Mouse (Mus musculus): ENCODE data around the gene Chil1. TPM values are rescaled to one million over a fixed set of nuclear protein-coding genes. Genes with fewer than 3 reads are reported as not detected.

The Chil1 gene
- polyA plus RNA-seq, 1 experiment from 2014 or later = 4.9 TPM

DNA sequence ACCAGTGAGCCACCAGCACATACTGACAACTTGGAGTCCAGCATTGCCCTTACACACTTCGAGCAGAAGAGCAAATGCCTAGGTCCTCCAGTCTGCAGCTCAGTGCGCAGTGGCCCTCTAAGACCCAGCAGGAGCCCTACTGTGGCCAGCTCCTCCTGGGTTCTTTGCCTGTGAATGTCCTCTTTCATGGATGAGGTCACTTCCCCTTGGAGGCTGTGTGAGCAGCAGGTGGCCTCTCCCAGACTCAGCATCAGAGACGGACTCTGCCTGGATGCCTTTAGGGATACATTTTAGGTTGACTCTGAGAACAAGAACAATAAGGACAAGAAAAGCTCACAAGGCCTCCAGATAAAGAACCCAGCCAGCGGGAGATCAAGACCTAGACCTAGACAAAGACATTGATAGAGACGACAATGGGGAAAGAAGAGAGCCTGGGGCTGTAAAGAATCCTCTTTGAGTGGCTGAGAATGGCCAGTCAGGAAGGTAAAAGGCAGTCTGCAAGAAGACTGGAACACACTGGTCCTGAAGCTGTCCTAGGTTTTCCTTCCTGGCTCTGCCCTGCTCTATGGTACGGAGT lies 28.3 kb downstream of the Chil1 start:
- H3K4me3 ChIP-seq (replicated peaks; ENCODE audit: low read length) = no peak overlapping the region
- no peaks in the 10 kb centered on the region for H3K27me3 ChIP-seq (ENCODE audit: control insufficient read depth, insufficient read depth, low read length)
- no peaks in the 10 kb centered on the region for H3K36me3 ChIP-seq (ENCODE audit: control insufficient read depth, insufficient read depth, low read length)
- WGBS = 72% methylated on average over 6 of the region's 6 CpGs
- no peak for ATAC-seq (ENCODE audit: insufficient read depth, low FRiP score)
- 0 out of 2 replicates have a peak, but pooled peaks cover 5% of the 10 kb centered on the region for H3K4me1 ChIP-seq (ENCODE audit: control insufficient read depth, insufficient read depth, low read length)
- H3K27ac ChIP-seq (ENCODE audit: low read length) = no peak overlapping the region
- no peak overlapping the region for H3K9ac ChIP-seq (ENCODE audit: low read length)
- H3K9me3 ChIP-seq (replicated peaks; ENCODE audit: control insufficient read depth, low read length) = no peaks in the 10 kb centered on the region
- H3K4me2 ChIP-seq (ENCODE audit: low read depth, low read length) = no peak overlapping the region

DNA sequence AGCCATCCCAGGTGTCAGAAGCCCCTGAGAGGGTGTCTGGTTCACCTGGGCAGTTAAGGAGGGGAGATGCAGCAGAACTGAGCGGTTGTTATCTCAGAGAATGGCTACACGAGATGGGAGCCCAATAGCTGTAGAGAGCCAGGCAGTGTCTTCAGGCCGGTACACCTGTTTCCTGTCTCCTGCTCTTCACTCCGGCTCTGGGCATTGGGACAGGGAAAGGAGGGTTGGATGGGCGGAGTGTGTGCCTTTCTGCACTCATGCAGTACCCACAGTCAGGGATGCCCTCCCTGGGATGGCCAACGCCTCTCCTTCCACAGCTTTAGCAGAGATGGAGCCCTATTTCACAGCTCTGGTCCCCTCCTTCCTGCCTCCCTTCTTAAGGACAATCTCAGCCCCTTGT lies 29.1 kb downstream of the Chil1 start:
- Histone ChIP-seq H3K9me3 (replicated peaks; ENCODE audit: control insufficient read depth, low read length) (no peaks in the 10 kb centered on the region), H3K27me3 (ENCODE audit: control insufficient read depth, insufficient read depth, low read length) (no peaks in the 10 kb centered on the region), H3K9ac (ENCODE audit: low read length) (no peak overlapping the region), H3K4me1 (ENCODE audit: control insufficient read depth, insufficient read depth, low read length) (0 out of 2 replicates have a peak, but pooled peaks cover 6% of the 10 kb centered on the region), H3K4me3 (replicated peaks; ENCODE audit: low read length) (no peak overlapping the region), H3K36me3 (ENCODE audit: control insufficient read depth, insufficient read depth, low read length) (no peaks in the 10 kb centered on the region), H3K27ac (ENCODE audit: low read length) (no peak overlapping the region), H3K4me2 (ENCODE audit: low read depth, low read length) (no peak overlapping the region)
- 53% methylated on average over 6 of the region's 6 CpGs for WGBS
- ATAC-seq (ENCODE audit: insufficient read depth, low FRiP score) = no peak

DNA sequence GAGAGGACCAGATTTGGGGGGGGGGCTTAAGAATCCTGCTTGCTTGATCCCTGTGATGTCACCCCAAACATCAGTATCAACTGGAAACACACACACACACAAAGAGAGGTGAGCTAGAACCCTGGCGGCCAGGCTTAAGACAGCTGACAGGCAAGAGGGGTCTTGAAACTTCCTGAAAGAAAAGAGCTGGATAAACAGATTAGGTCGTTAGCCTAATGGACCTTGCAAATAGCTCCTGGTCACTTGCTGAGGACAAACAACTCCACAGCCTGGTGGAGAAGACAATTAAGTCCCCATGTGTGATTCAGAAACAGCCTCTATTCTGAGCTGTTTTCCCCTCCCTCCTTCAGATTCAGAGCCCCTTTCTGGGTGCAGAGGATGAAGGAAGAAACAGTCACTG lies 29.7 kb downstream of the Chil1 start:
- Histone ChIP-seq H3K36me3 (ENCODE audit: control insufficient read depth, insufficient read depth, low read length) (no peaks in the 10 kb centered on the region), H3K4me1 (ENCODE audit: control insufficient read depth, insufficient read depth, low read length) (0 out of 2 replicates have a peak, but pooled peaks cover 7% of the 10 kb centered on the region), H3K4me2 (ENCODE audit: low read depth, low read length) (no peak overlapping the region), H3K27ac (ENCODE audit: low read length) (no peak overlapping the region), H3K27me3 (ENCODE audit: control insufficient read depth, insufficient read depth, low read length) (no peaks in the 10 kb centered on the region), H3K4me3 (replicated peaks; ENCODE audit: low read length) (no peak overlapping the region), H3K9ac (ENCODE audit: low read length) (no peak overlapping the region), H3K9me3 (replicated peaks; ENCODE audit: control insufficient read depth, low read length) (no peaks in the 10 kb centered on the region)
- 25% methylated on average over 2 of the region's 2 CpGs for whole genome bisulfite sequencing
- no peak for ATAC-seq (ENCODE audit: insufficient read depth, low FRiP score)

DNA sequence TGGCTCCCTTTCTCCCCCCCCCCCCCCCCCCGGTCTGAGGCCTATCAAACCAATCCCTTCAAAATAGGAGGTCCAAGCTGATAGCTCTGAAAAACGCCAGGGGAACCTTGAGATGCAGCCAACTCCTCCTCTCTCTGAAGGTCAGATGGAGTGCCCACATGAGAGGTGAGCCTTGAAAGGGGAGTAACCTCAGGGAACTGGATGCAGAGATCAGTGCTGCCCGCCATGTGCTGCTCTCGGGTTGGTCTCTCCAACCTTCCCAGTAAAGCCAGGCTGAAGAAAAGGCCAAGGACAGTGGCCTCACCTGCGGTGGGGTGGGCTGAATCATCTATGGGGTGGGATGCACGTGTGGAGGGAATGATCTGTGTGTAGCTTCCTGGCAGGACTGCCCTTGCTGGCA lies 30.4 kb downstream of the Chil1 start:
- no peak overlapping the region for H3K4me2 ChIP-seq (ENCODE audit: low read depth, low read length)
- H3K27me3 ChIP-seq (ENCODE audit: control insufficient read depth, insufficient read depth, low read length) = no peaks in the 10 kb centered on the region
- no peaks in the 10 kb centered on the region for H3K9me3 ChIP-seq (replicated peaks; ENCODE audit: control insufficient read depth, low read length)
- no peak overlapping the region for H3K4me3 ChIP-seq (replicated peaks; ENCODE audit: low read length)
- H3K36me3 ChIP-seq (ENCODE audit: control insufficient read depth, insufficient read depth, low read length) = no peaks in the 10 kb centered on the region
- no peak overlapping the region for H3K9ac ChIP-seq (ENCODE audit: low read length)
- WGBS = 75% methylated on average over 6 of the region's 6 CpGs
- H3K4me1 ChIP-seq (ENCODE audit: control insufficient read depth, insufficient read depth, low read length) = 0 out of 2 replicates have a peak, but pooled peaks cover 7% of the 10 kb centered on the region
- ATAC-seq (ENCODE audit: insufficient read depth, low FRiP score) = no peak
- H3K27ac ChIP-seq (ENCODE audit: low read length) = no peak overlapping the region

DNA sequence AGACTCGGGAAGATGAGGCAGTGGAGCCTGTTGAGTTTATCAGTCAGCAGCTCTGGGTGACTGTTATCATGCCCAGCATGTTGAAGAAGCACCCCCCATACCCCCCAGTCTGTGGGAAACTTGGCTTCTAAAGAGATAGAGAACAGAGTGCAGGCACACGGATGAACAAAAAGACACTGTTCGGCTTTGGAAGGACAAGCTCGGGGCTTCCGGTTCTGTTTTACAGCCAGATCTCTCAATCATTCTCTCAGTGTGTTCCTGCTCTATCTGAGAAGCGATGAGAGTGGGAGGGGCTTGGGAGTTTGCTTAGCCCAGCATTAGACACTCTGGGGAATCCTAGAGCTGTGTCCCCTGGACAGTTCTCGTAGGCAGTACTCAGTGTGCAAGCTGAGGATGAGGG lies 31.4 kb downstream of the Chil1 start:
- H3K4me1 ChIP-seq (ENCODE audit: control insufficient read depth, insufficient read depth, low read length) = 0 out of 2 replicates have a peak, but pooled peaks cover 7% of the 10 kb centered on the region
- no peak for ATAC-seq (ENCODE audit: insufficient read depth, low FRiP score)
- WGBS = 54% methylated on average over 7 of the region's 7 CpGs

DNA sequence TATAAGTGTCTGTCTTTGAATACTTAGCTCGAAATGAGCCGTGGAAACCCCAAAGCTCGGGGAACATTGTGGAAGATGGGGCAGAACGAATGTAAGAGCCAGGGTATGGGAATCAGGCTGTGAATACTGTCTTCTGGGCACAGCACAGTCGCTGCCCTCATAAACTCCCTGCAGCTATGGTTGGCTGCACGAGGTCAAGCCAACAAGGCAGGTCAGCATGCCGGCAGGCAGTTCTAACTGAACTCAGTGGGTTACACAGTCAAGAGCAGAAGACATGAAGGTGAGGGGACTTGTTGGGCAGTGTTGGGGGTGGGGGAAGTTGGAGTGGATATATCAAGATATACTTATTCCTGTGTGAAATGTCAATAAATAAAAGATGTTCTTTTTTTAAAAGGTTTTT lies 33.1 kb downstream of the Chil1 start:
- Histone ChIP-seq H3K4me1 (ENCODE audit: control insufficient read depth, insufficient read depth, low read length) (0 out of 2 replicates have a peak, but pooled peaks cover 7% of the 10 kb centered on the region), H3K27ac (ENCODE audit: low read length) (no peak overlapping the region), H3K9ac (ENCODE audit: low read length) (no peak overlapping the region), H3K27me3 (ENCODE audit: control insufficient read depth, insufficient read depth, low read length) (no peaks in the 10 kb centered on the region), H3K9me3 (replicated peaks; ENCODE audit: control insufficient read depth, low read length) (no peaks in the 10 kb centered on the region), H3K36me3 (ENCODE audit: control insufficient read depth, insufficient read depth, low read length) (no peaks in the 10 kb centered on the region), H3K4me3 (replicated peaks; ENCODE audit: low read length) (no peak overlapping the region), H3K4me2 (ENCODE audit: low read depth, low read length) (no peak overlapping the region)
- ATAC-seq (ENCODE audit: insufficient read depth, low FRiP score) = no peak
- WGBS = 60% methylated on average over 7 of the region's 7 CpGs

More for the DNA sequence above, 31.4 kb downstream of the Chil1 start:
- Histone ChIP-seq H3K4me3 (replicated peaks; ENCODE audit: low read length) (no peak overlapping the region), H3K27ac (ENCODE audit: low read length) (peak overlapping the region; percentile 8; the same call in 1 of the 2 replicates), H3K9me3 (replicated peaks; ENCODE audit: control insufficient read depth, low read length) (no peaks in the 10 kb centered on the region), H3K9ac (ENCODE audit: low read length) (no peak overlapping the region), H3K27me3 (ENCODE audit: control insufficient read depth, insufficient read depth, low read length) (no peaks in the 10 kb centered on the region), H3K36me3 (ENCODE audit: control insufficient read depth, insufficient read depth, low read length) (no peaks in the 10 kb centered on the region), H3K4me2 (ENCODE audit: low read depth, low read length) (no peak overlapping the region)

DNA sequence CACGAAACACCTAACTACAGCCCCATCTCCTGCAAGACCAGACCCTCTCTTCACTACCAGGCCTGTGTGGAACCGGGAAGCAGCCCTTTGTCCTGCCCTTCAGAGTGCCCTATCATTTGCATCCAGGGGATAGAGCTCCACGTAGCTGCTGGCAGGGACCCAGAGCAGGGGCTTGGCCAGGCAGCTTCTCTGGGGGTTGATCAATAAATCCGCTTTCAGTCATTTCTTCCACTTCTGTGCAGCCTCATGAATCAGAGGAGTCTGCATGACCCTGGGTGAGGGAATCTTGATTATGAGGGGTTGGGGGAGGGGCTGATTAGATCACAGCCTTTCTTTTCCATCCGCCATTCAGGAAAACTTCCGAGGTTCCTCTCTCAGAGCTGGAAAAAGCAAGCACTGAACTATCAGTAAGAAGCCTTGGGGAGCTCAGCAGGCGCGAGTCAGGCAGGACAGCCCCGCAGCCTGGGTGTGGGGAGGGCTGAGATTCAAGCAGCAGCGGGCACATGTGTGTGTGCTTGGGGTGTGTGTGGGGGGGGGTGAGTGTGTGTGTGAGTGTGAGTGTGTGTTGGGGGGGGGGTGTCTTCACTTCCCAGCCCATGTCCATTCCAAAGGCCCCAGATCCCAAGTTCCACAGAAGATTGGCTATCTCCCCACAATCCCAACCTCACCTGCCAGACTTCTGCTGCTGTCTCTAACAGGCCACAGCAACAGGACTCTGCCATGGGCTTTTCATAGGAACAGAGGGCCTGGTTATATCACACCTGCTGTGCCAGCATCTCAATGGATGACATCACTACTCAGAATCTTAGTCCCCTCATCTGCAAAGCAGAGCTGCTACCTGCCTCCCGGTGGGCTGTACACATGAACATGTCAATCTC lies 34.0 kb downstream of the Chil1 start:
- Histone ChIP-seq H3K4me1 (ENCODE audit: control insufficient read depth, insufficient read depth, low read length) (0 out of 2 replicates have a peak, but pooled peaks cover 7% of the 10 kb centered on the region), H3K4me3 (replicated peaks; ENCODE audit: low read length) (no peak overlapping the region), H3K27ac (ENCODE audit: low read length) (no peak overlapping the region), H3K9ac (ENCODE audit: low read length) (no peak overlapping the region), H3K9me3 (replicated peaks; ENCODE audit: control insufficient read depth, low read length) (no peaks in the 10 kb centered on the region), H3K4me2 (ENCODE audit: low read depth, low read length) (no peak overlapping the region), H3K36me3 (ENCODE audit: control insufficient read depth, insufficient read depth, low read length) (no peaks in the 10 kb centered on the region), H3K27me3 (ENCODE audit: control insufficient read depth, insufficient read depth, low read length) (no peaks in the 10 kb centered on the region)
- no peak for ATAC-seq (ENCODE audit: insufficient read depth, low FRiP score)
- WGBS = 45% methylated on average over 11 of the region's 11 CpGs

DNA sequence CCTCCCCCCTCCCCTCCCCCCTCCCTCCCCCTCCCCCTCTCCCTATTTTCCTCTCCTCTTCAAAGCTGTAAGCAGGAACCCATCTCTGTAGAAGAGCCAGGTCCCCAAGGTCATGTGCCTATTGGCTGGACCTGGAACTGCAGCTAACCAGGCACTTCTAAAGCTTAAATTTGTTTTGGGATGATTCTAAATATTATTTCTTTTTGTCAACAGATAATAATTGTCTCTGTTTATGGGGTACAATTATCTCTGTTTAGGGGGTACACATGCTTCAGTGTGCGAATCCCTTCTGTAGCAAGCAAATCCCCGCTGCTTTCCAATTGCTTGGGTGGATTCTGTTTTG lies 34.6 kb downstream of the Chil1 start:
- Histone ChIP-seq H3K4me2 (ENCODE audit: low read depth, low read length) (0 out of 2 replicates have a peak overlapping the region, but pooled peaks have one; percentile 7), H3K9ac (ENCODE audit: low read length) (no peak overlapping the region), H3K36me3 (ENCODE audit: control insufficient read depth, insufficient read depth, low read length) (no peaks in the 10 kb centered on the region), H3K9me3 (replicated peaks; ENCODE audit: control insufficient read depth, low read length) (no peaks in the 10 kb centered on the region), H3K4me1 (ENCODE audit: control insufficient read depth, insufficient read depth, low read length) (0 out of 2 replicates have a peak, but pooled peaks cover 2% of the 10 kb centered on the region), H3K27ac (ENCODE audit: low read length) (peak overlapping the region; percentile 73), H3K4me3 (replicated peaks; ENCODE audit: low read length) (no peak overlapping the region), H3K27me3 (ENCODE audit: control insufficient read depth, insufficient read depth, low read length) (no peaks in the 10 kb centered on the region)
- no peak for ATAC-seq (ENCODE audit: insufficient read depth, low FRiP score)
- WGBS = 83% methylated on average over 2 of the region's 2 CpGs

DNA sequence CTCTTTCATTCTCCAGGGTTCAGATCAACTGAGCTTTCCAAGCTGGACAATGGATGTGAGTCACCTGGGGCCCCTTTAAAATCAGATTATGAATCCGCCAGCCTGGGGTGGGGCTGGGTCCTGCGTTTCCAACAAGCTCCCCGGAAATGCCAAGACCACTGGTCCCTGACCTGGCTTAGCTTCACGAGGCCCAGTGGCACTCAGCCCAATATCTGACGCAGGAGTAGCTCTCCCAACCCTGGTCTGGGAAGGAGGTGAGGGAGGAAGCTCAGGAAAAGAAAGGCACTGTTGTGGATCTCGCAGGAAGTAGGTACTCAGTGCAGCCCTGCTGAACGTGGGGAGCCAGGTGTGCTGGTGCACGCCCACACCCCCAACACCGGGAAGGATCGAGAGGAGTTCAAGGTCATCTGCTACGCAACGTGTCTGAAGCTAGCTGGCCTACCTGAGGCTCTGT lies 35.1 kb downstream of the Chil1 start:
- Histone ChIP-seq H3K27ac (ENCODE audit: low read length) (peak overlapping the region; percentile 73), H3K4me3 (replicated peaks; ENCODE audit: low read length) (no peak overlapping the region), H3K27me3 (ENCODE audit: control insufficient read depth, insufficient read depth, low read length) (no peaks in the 10 kb centered on the region), H3K9ac (ENCODE audit: low read length) (no peak overlapping the region), H3K36me3 (ENCODE audit: control insufficient read depth, insufficient read depth, low read length) (no peaks in the 10 kb centered on the region), H3K4me2 (ENCODE audit: low read depth, low read length) (no peak overlapping the region), H3K4me1 (ENCODE audit: control insufficient read depth, insufficient read depth, low read length) (peaks cover 2% of the 10 kb centered on the region; the same call in 1 of the 2 replicates), H3K9me3 (replicated peaks; ENCODE audit: control insufficient read depth, low read length) (no peaks in the 10 kb centered on the region)
- ATAC-seq (ENCODE audit: insufficient read depth, low FRiP score) = peak; percentile 81
- WGBS = 42% methylated on average over 12 of the region's 12 CpGs

Measured in stomach, embryonic 16.5 days (tissue).